Mouse (Mus musculus) frontal cortex, adult 2 months (tissue): ENCODE measurements at regions not wholly inside any gene's neighbourhood (a gene's known extent, or its start where the extent isn't known, plus 50 kb on each side); places are given as distances from the start of the nearest gene placed in this dataset.

Source experiments
- DNase-seq, 2 experiments: peaks; one replicate each; pipeline ENCODE4 v3.0.0; 2022; ENCODE audit warnings: low spot score in 1 of 2; ENCODE audit errors: extremely low spot score in 1 of 2

DNA sequence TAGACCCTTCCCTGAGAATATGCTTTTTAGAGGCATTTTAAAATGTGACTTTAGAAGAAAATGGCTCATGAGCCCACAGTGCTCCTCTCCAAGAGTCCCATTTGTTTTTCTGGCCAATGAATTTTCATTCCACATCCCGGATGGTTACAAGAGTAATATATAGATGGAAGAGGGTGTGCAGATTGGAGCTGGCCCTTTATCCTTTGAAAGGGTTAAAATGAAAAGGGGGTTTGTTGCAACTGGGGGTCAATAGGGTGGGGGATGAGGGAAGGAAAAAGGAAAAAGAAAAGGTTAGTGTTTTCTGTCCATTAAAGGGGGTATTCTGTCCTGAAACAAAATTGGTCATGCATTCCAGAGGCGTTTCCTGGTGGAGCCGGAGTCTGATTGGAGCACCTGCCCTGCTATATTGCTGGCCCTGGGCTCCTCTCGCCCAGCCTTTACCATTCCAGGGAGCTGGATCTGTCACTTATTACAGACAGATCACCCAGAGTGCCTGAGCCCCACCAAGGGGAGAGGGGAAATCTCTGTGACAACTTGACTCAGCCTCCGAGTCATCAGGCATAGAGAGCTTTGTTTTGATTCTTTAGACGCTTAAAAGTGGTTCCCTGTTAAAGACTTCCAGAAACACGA, 666.7 kb downstream of the Pkhd1 start:
- no peak for DNase-seq

DNA sequence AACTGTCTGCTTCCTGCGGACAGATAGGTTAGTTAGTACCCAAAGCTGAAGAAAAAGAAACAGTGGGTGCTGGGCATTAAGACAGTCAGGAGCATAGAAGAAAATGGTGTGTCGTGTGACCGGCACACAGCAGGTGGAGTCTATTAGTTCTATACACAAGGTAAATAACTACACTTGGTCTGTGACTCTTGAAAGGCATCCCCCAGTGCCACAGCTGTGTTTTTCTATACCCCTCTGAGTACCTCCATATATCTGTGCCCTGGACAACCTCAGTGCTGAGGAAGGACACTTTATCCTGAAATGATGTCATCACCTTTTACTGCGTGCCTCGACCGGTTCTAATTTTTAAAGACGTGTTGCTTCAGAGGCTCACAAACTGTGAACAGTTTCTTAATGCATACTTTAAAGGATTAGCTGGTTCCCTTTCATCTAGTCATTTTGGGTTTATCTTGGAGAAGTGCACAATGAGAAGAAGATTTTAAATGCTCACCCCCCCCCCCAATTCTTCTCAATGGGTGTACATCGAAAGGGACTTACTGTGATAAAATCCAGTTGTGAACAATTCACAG, 666.1 kb downstream of the Pkhd1 start:
- no peak for DNase-seq

DNA sequence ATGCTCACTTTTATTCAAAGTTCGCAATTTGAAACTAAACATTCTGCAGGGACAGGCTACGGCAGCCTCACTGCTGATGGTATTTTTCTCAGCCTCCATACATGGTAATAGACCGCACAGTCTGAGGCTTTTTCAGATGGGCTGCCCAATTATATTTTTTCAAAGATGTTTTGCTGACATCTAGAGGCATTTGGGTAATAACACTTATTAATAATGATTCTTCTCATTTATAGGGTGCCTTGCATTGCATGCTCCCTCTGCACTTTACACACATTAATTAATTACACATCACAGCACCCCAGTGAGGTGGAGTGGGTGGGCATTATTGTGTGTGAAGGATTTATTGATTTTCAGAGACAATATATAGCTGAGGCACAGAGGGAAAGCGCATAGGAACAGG, 644.5 kb downstream of the Pkhd1 start:
- peak in 1 of 2 experiments; percentile 13 for DNase-seq

DNA sequence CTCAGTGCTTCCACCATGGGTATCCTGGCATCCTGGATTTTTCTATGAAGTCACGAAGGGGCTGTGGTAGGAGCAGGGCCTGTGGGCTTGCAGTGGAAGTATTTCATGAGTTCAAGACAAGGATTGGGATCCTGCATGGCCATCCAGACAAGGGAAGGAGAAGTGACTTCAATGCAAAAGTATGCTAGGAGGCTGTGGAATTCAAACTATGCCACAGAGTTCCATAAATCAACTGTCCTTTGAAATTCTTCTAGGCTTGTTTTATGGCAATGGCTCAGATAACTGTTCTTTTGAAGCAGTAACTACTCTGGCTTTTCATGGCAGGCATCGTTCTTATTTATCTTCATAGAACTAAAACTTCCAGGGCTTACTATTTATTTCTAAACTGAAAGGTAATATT, 643.9 kb downstream of the Pkhd1 start:
- no peak for DNase-seq

DNA sequence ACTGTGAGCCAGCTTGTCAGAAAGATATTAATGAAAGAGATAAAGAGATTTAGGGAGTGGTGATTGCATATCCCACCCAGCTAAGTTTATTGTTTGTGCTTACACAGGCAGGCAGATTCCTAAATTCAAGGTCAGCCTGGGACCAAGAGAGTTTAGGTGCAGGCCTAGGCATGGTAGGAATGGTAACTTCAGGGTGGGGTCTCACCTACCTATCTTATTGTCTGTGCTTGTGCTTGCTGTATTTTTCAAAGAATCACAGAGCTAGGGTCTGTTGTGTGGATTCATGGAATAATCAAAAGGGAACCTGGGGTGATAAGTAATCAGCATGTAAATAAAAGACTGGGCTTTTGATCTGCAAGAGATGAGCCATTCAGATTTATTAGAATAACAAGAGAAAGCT, 642.4 kb downstream of the Pkhd1 start:
- DNase-seq = no peak

DNA sequence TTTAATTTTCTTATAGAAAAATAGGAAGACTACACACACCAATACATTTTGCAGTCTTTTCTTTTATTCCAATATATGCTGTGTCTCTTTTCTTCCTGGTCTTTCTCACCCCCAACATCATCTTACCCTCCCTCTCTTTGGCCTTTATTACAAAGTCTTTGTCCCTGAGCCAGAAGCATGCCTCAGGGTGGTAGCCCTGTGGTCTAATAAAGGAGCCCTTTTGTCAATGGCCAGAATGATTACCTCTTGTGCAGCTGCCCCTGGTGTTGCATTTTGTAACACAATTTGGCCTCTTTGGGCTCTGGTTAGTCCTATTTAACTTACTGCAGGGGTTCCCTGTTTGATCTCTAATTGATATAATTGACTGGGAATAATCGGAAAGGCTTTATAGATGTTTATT, 636.7 kb downstream of the Pkhd1 start:
- no peak for DNase-seq

DNA sequence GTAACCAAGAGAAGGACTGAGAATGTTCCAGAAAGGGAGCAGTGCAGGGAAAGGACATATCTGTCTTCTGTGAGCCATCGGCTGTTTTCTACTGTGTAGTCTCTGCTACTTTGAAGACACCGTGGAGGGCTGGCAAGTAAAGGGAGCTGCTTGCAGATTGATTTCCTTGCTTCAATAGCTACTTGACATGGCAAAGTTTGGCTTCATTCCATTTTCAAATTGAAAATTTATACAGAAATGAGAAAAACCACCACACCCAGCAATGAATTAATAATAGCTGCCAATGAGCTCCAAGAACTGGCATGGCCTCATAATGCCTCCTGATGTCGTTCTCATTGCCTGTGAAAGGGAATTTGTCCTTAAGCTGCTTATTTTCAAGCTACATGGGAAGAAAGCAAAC, 635.1 kb downstream of the Pkhd1 start:
- no peak for DNase-seq

GRCm38 (mm10) chr1:19983504-19983903, 634.4 kb downstream of the Pkhd1 start:
- DNase-seq = no peak

- DNase-seq = no peak
Observed at GRCm38 (mm10) chr1:19989921-19990320, 627.9 kb downstream of the Pkhd1 start.
